Mouse (Mus musculus) activated CD4-positive, CD25-positive, alpha-beta regulatory T cell, adult 4 months (primary cell): ENCODE measurements around the gene Mark2. TPM values are rescaled to one million over a fixed set of nuclear protein-coding genes. Genes with fewer than 3 reads are reported as not detected.
A peak's percentile ranks its signal among the peaks of the same experiment; 100 is the strongest.

Source experiments
- ATAC-seq: one replicate; pipeline ENCODE4 v1.8.0; 2017
- polyA plus RNA-seq, 2 experiments: library from polyadenylated mRNA; unstranded; fragments of 100-300 nt; shearing (Covaris generic); gene quantifications; one replicate each; pipeline ENCODE4 v1.2.1; 2017

Mark2 gene
- polyA plus RNA-seq, 2 experiments from 2014 or later, result 53.4 to 69.8 TPM

GRCm38 (mm10) chr19:7321391-7321790 is 20.3 kb downstream of the Mark2 start:
- no peak for ATAC-seq

GRCm38 (mm10) chr19:7320181-7320580 is 21.5 kb downstream of the Mark2 start:
- ATAC-seq, result no peak

- no peak for ATAC-seq
Measured at GRCm38 (mm10) chr19:7317716-7318115, 23.9 kb downstream of the Mark2 start.

- no peak for ATAC-seq
Measured at GRCm38 (mm10) chr19:7316822-7317221, 24.8 kb downstream of the Mark2 start.

GRCm38 (mm10) chr19:7315587-7315984 is 26.1 kb downstream of the Mark2 start:
- no peak for ATAC-seq

- ATAC-seq, result no peak
Measured at GRCm38 (mm10) chr19:7314976-7315586, 26.6 kb downstream of the Mark2 start.

- ATAC-seq, result no peak
Measured at GRCm38 (mm10) chr19:7313660-7314059, 28.0 kb downstream of the Mark2 start.

- ATAC-seq, result no peak
Measured at GRCm38 (mm10) chr19:7311306-7311705, 30.4 kb downstream of the Mark2 start.

- ATAC-seq, result no peak
Measured at GRCm38 (mm10) chr19:7310704-7311103, 31.0 kb downstream of the Mark2 start.

- no peak for ATAC-seq
Measured at GRCm38 (mm10) chr19:7309738-7310330, 31.8 kb downstream of the Mark2 start.

GRCm38 (mm10) chr19:7307995-7308770 is 33.5 kb downstream of the Mark2 start:
- ATAC-seq, result no peak

- ATAC-seq, result no peak
Measured at GRCm38 (mm10) chr19:7306968-7307367, 34.7 kb downstream of the Mark2 start.

- no peak for ATAC-seq
Measured at GRCm38 (mm10) chr19:7305380-7306310, 36.0 kb downstream of the Mark2 start.

- ATAC-seq, result no peak
Measured at GRCm38 (mm10) chr19:7304801-7305200, 36.9 kb downstream of the Mark2 start.

GRCm38 (mm10) chr19:7303796-7304195 is 37.9 kb downstream of the Mark2 start:
- ATAC-seq, result no peak

- ATAC-seq, result no peak
Measured at GRCm38 (mm10) chr19:7302493-7302797, 39.2 kb downstream of the Mark2 start.

GRCm38 (mm10) chr19:7301647-7302492 is 39.8 kb downstream of the Mark2 start:
- ATAC-seq, result no peak

- ATAC-seq, result no peak
Measured at GRCm38 (mm10) chr19:7300078-7300477, 41.6 kb downstream of the Mark2 start.

- ATAC-seq, result no peak
Measured at GRCm38 (mm10) chr19:7299052-7299451, 42.6 kb downstream of the Mark2 start.

- ATAC-seq, result no peak
Measured at GRCm38 (mm10) chr19:7295959-7296358, 45.7 kb downstream of the Mark2 start.

GRCm38 (mm10) chr19:7295071-7295658 is 46.5 kb downstream of the Mark2 start:
- ATAC-seq, result peak; percentile 85
